In genomic region chr4:115955494-115955775, GRCm38 (mm10) we compare ENCODE assay signal across 18 mouse cellular contexts. TPM values are rescaled to one million over a fixed set of nuclear protein-coding genes. Genes with fewer than 3 reads are reported as not detected.
DNase-seq lines count a peak whose midpoint lies in the region; ATAC-seq and TF ChIP-seq lines count a peak whose summit lies in the region.
"Had no signal": no experiment of that assay in that cellular context is flagged by ENCODE, and none has a peak within 500 bp of the region (broad histone marks: within the 10 kb centered on the region; RNA-seq: fewer than 3 reads in every experiment).

No protein-coding gene starts in this region.

- no peak for DNase-seq in kidney, postnatal 10 days
- no peak for DNase-seq in forebrain, postnatal 0 days
- DNase-seq in midbrain, embryonic 10.5 days (ENCODE audit: low spot score) = no peak
- no peak for DNase-seq in cerebellum, adult 2 months
- DNase-seq in right cerebral cortex, postnatal 10 days (ENCODE audit: low spot score in 2 of 2) = no peak
- DNase-seq in embryo, embryonic 10 days (ENCODE audit: low spot score) = no peak
- no peak for DNase-seq in kidney, adult 11 months
- DNase-seq: adrenal gland, adult 8-10 months; cerebellum, postnatal 25 days; heart, adult 11 months; heart, postnatal 14 days; kidney, adult 8-10 months; lung, postnatal 4 days had no signal

- WGBS in kidney, embryonic 15.5 days = 7% methylated on average over 3 of the region's 3 CpGs
- WGBS in forebrain, postnatal 0 days = 5% methylated on average over 3 of the region's 3 CpGs
- WGBS in midbrain, embryonic 10.5 days = 4% methylated on average over 3 of the region's 3 CpGs
- WGBS in cerebellum, adult 2 months = 22% methylated on average over 3 of the region's 3 CpGs

- ATAC-seq in kidney, embryonic 15.5 days (replicated peaks; ENCODE audit: low FRiP score) = no peak
- no peak for ATAC-seq in forebrain, postnatal 0 days
- ATAC-seq: liver, embryonic 12.5 days; Patski had no signal

- H3K4me3 ChIP-seq in kidney, embryonic 15.5 days (replicated peaks) = no peak overlapping the region
- no peak overlapping the region for H3K4me3 ChIP-seq in forebrain, postnatal 0 days (ENCODE audit: low read depth, low read length)
- H3K4me3 ChIP-seq in midbrain, embryonic 10.5 days = peak overlapping the region; percentile 45
- H3K4me3 ChIP-seq in cerebellum, adult 2 months (replicated peaks; ENCODE audit: insufficient read depth, low read depth, low read length) = no peak overlapping the region
- H3K4me3 ChIP-seq: layer of hippocampus, adult 2 months; liver, embryonic 12.5 days had no signal

- no peak for TF ChIP-seq POLR2A in cerebellum, adult 2 months (IDR thresholded peaks at IDR 0.05; ENCODE audit: borderline replicate concordance, insufficient read depth, low read length)

- peaks cover 93% of the 10 kb centered on the region for H3K27me3 ChIP-seq in kidney, embryonic 15.5 days
- H3K27me3 ChIP-seq in forebrain, postnatal 0 days (ENCODE audit: insufficient read depth, low read length) = peaks cover 55% of the 10 kb centered on the region
- peaks cover 100% of the 10 kb centered on the region for H3K27me3 ChIP-seq in midbrain, embryonic 10.5 days (ENCODE audit: low read depth, poor library complexity, severe bottlenecking)
- peaks cover 2% of the 10 kb centered on the region; the same call in 1 of the 2 replicates for H3K27me3 ChIP-seq in cerebellum, adult 2 months (ENCODE audit: control insufficient read depth, insufficient read depth, low read length)

- H3K36me3 ChIP-seq in kidney, embryonic 15.5 days = no peaks in the 10 kb centered on the region
- H3K36me3 ChIP-seq in forebrain, postnatal 0 days (ENCODE audit: insufficient read depth) = no peaks in the 10 kb centered on the region
- no peaks in the 10 kb centered on the region for H3K36me3 ChIP-seq in midbrain, embryonic 10.5 days
- H3K36me3 ChIP-seq: liver, embryonic 12.5 days had no signal

- no peak overlapping the region for H3K27ac ChIP-seq in kidney, embryonic 15.5 days
- H3K27ac ChIP-seq in forebrain, postnatal 0 days (ENCODE audit: low read depth, low read length) = no peak overlapping the region
- peak overlapping the region; percentile 79 for H3K27ac ChIP-seq in midbrain, embryonic 10.5 days (replicated peaks)
- H3K27ac ChIP-seq in cerebellum, adult 2 months (ENCODE audit: insufficient read depth, low read length) = no peak overlapping the region
- H3K27ac ChIP-seq: layer of hippocampus, adult 2 months; liver, embryonic 12.5 days had no signal

- no peaks in the 10 kb centered on the region for H3K9me3 ChIP-seq in kidney, embryonic 15.5 days (replicated peaks)
- no peaks in the 10 kb centered on the region for H3K9me3 ChIP-seq in forebrain, postnatal 0 days (ENCODE audit: low read length)
- no peaks in the 10 kb centered on the region for H3K9me3 ChIP-seq in midbrain, embryonic 10.5 days (replicated peaks)
- H3K9me3 ChIP-seq: liver, embryonic 12.5 days had no signal

- peaks cover 9% of the 10 kb centered on the region for H3K4me1 ChIP-seq in kidney, embryonic 15.5 days
- H3K4me1 ChIP-seq in forebrain, postnatal 0 days (ENCODE audit: insufficient read depth) = no peaks in the 10 kb centered on the region
- peaks cover 86% of the 10 kb centered on the region for H3K4me1 ChIP-seq in midbrain, embryonic 10.5 days
- H3K4me1 ChIP-seq in cerebellum, adult 2 months (ENCODE audit: control insufficient read depth, insufficient read depth, low read length) = no peaks in the 10 kb centered on the region
- H3K4me1 ChIP-seq: liver, embryonic 12.5 days had no signal

- no peak overlapping the region for H3K9ac ChIP-seq in kidney, embryonic 15.5 days
- no peak overlapping the region for H3K9ac ChIP-seq in forebrain, postnatal 0 days
- H3K9ac ChIP-seq: liver, embryonic 12.5 days had no signal

- TF ChIP-seq CTCF in forebrain, postnatal 0 days (IDR thresholded peaks at IDR 0.05; ENCODE audit: low read depth) = no peak
- TF ChIP-seq CTCF in cerebellum, adult 2 months (IDR thresholded peaks at IDR 0.05; ENCODE audit: borderline replicate concordance, insufficient read depth, low read depth, low read length) = no peak

- H3K4me2 ChIP-seq in kidney, embryonic 15.5 days = peak overlapping the region; percentile 31; the same call in 1 of the 2 replicates
- H3K4me2 ChIP-seq in forebrain, postnatal 0 days (ENCODE audit: low read depth) = peak overlapping the region; percentile 26; the same call in 1 of the 2 replicates
- H3K4me2 ChIP-seq: liver, embryonic 12.5 days had no signal

RNA-seq across cellular contexts. Expression of gene Dmbx1, which starts 15.7 kb away (rescaled TPM):
- not detected in 2 replicates for polyA plus RNA-seq in kidney, embryonic 15.5 days (2015; fragmentation: Nextera tagmentation; extraction: Ambion mirVana)
- 0.15 TPM in 1 of 2 replicates, not detected in the other for total RNA-seq in forebrain, postnatal 0 days (2014; rRNA removed)
- polyA plus RNA-seq in forebrain, postnatal 0 days (2015; fragmentation: Nextera tagmentation; extraction: Ambion mirVana) = 0.18 and 0.23 TPM in 2 replicates
- polyA plus RNA-seq in midbrain, embryonic 10.5 days (2016; fragmentation: Nextera tagmentation; extraction: Ambion mirVana) = 38.5 and 39.4 TPM in 2 replicates
- polyA plus RNA-seq in cerebellum, adult 2 months (2012; rRNA removed) = 1.3 TPM in 2 replicates
- total RNA-seq: adrenal gland, adult 8-10 months; heart, postnatal 14 days; layer of hippocampus, adult 2 months had no signal
- polyA plus RNA-seq: liver, embryonic 12.5 days; Patski; spleen, adult 2 months had no signal

Comparison
In these comparisons a context has a peak if more than half of its experiments do, and no peak if none do; other contexts are left out.
1. RNA of gene Dmbx1, which starts 15.7 kb away (polyA plus RNA-seq): 38.5 to 39.4 TPM in midbrain, embryonic 10.5 days; 1.3 TPM in cerebellum, adult 2 months, 0.18 to 0.23 TPM in forebrain, postnatal 0 days and not detected in kidney, embryonic 15.5 days; every median in the first group is over 10 times any median in the second.